Mouse (Mus musculus) forebrain, embryonic 11.5 days (tissue): ENCODE measurements at regions not wholly inside any gene's neighbourhood (a gene's known extent, or its start where the extent isn't known, plus 50 kb on each side); places are given as distances from the start of the nearest gene placed in this dataset.

Experiments
- ATAC-seq: fragments of 200-750 bp; cut with Nextera tagmentation; replicated peaks from 2 replicates; pipeline ENCODE4 v1.8.0; 2017; ENCODE audit warnings: moderate TSS enrichment; ENCODE audit not compliant: low FRiP score
- DNase-seq: peaks from one replicate; pipeline ENCODE4 v3.0.0-alpha.2; 2017; ENCODE audit warnings: low spot score
- H3K27ac ChIP-seq: fragments of 300-500 bp; sonication (generic); 2 replicates; pipeline ENCODE4 v1.5.1; 2014; ENCODE audit warnings: low read depth, low read length
- H3K27me3 ChIP-seq: fragments of 300-500 bp; sonication (generic); 2 replicates; pipeline ENCODE4 v1.6.1; 2014; ENCODE audit warnings: mild to moderate bottlenecking, low read length, mixed read lengths; ENCODE audit not compliant: control insufficient read depth, insufficient read depth
- H3K36me3 ChIP-seq: fragments of 300-500 bp; sonication (generic); 2 replicates; pipeline ENCODE4 v1.6.1; 2014; ENCODE audit warnings: mild to moderate bottlenecking, low read length, moderate library complexity, mixed read lengths; ENCODE audit not compliant: control insufficient read depth, insufficient read depth
- H3K4me1 ChIP-seq: fragments of 300-500 bp; sonication (generic); replicated peaks from 2 replicates; pipeline ENCODE4 v1.6.1; 2014; ENCODE audit warnings: low read length, mixed read lengths; ENCODE audit not compliant: control insufficient read depth, insufficient read depth
- H3K4me2 ChIP-seq: fragments of 300-500 bp; sonication (generic); 2 replicates; pipeline ENCODE4 v1.6.1; 2014; ENCODE audit warnings: low read depth, mild to moderate bottlenecking, low read length, moderate library complexity, mixed read lengths; ENCODE audit not compliant: severe bottlenecking
- H3K4me3 ChIP-seq: fragments of 300-500 bp; sonication (generic); 2 replicates; pipeline ENCODE4 v1.5.1; 2014; ENCODE audit warnings: low read depth, low read length
- H3K9ac ChIP-seq: fragments of 300-500 bp; sonication (generic); 2 replicates; pipeline ENCODE4 v1.6.1; 2014; ENCODE audit warnings: low read length
- H3K9me3 ChIP-seq: fragments of 300-500 bp; sonication (generic); 2 replicates; pipeline ENCODE4 v1.6.1; 2016; ENCODE audit warnings: low read length, mixed read lengths; ENCODE audit not compliant: control insufficient read depth
- WGBS: fragments of 180-500 bp; shearing (Covaris S2); extraction: QIAGEN DNeasy Blood & Tissue Kit; methylation state at CpG from one replicate; pipeline ENCODE4 v1.1.7; 2014; 5-methylcytosine and 5-hydroxymethylcytosine counted together

GRCm38 (mm10) chr3:6676382-6676781 lies 56.1 kb upstream of the 1700008P02Rik start:
- ATAC-seq (no peak), DNase-seq (no peak)
- Histone ChIP-seq H3K4me3 (no peak overlapping the region), H3K27ac (no peak overlapping the region), H3K9me3 (no peaks in the 10 kb centered on the region), H3K4me1 (no peaks in the 10 kb centered on the region), H3K36me3 (no peaks in the 10 kb centered on the region), H3K4me2 (no peak overlapping the region), H3K9ac (no peak overlapping the region), H3K27me3 (no peaks in the 10 kb centered on the region)
- WGBS: 89% methylated on average over 4 of the region's 4 CpGs

GRCm38 (mm10) chr3:6675354-6675753 lies 55.1 kb upstream of the 1700008P02Rik start:
- no peaks in the 10 kb centered on the region for H3K36me3 ChIP-seq
- 65% methylated on average over 3 of the region's 3 CpGs for whole genome bisulfite sequencing
- DNase-seq: no peak
- H3K4me1 ChIP-seq: no peaks in the 10 kb centered on the region
- H3K4me3 ChIP-seq: no peak overlapping the region
- H3K9ac ChIP-seq: no peak overlapping the region
- H3K9me3 ChIP-seq: no peaks in the 10 kb centered on the region
- H3K27ac ChIP-seq: no peak overlapping the region
- H3K4me2 ChIP-seq: no peak overlapping the region
- no peaks in the 10 kb centered on the region for H3K27me3 ChIP-seq
- no peak for ATAC-seq
